ENCODE assay signal across 13 mouse cellular contexts in genomic region chr10:21529098-21529749, GRCm38 (mm10).
DNase-seq lines count a peak whose midpoint lies in the region; ATAC-seq and TF ChIP-seq lines count a peak whose summit lies in the region.
"Had no signal": no experiment of that assay in that cellular context is flagged by ENCODE, and none has a peak within 500 bp of the region (broad histone marks: within the 10 kb centered on the region; RNA-seq: fewer than 3 reads in every experiment).

No protein-coding gene starts in this region.

- H3K4me3 ChIP-seq in thymus, adult 2 months (ENCODE audit: control insufficient read depth, insufficient read depth, low read length), result no peak overlapping the region
- H3K4me3 ChIP-seq: hindbrain, embryonic 15.5 days; megakaryocyte, embryonic 14.5 days; myocyte had no signal

- no peaks in the 10 kb centered on the region for H3K36me3 ChIP-seq in thymus, adult 2 months (ENCODE audit: control insufficient read depth, insufficient read depth, low read length)
- H3K36me3 ChIP-seq: hindbrain, embryonic 15.5 days had no signal

- H3K27ac ChIP-seq in thymus, adult 2 months (ENCODE audit: control insufficient read depth, insufficient read depth, low read length), result no peak overlapping the region
- H3K27ac ChIP-seq: hindbrain, embryonic 15.5 days; liver, embryonic 14.5 days had no signal

- no peak for TF ChIP-seq POLR2A in thymus, adult 2 months (IDR thresholded peaks at IDR 0.05; ENCODE audit: control insufficient read depth, extremely low read depth, insufficient read depth, low read length, poor library complexity)

- WGBS in thymus, adult 2 months, result 81% methylated on average over 10 of the region's 10 CpGs

- intact Hi-C loops in gastrocnemius, postnatal 14 days (cut with DNase I; ENCODE audit: low total_unique reads), result no loop called here

- 0 out of 2 replicates have a peak, but pooled peaks cover 3% of the 10 kb centered on the region for H3K4me1 ChIP-seq in thymus, adult 2 months (replicated peaks; ENCODE audit: control insufficient read depth, insufficient read depth, low read length)
- H3K4me1 ChIP-seq: hindbrain, embryonic 15.5 days; megakaryocyte, embryonic 14.5 days had no signal

- DNase-seq in kidney, postnatal 10 days, result peak; percentile 27
- DNase-seq in kidney, postnatal 36 days, result no peak
- DNase-seq in ES-CJ7 (ENCODE audit: low read depth, low spot score), result peak; percentile 29
- DNase-seq in thymus, adult 2 months, result peak; percentile 58
- no peak for DNase-seq in gastrocnemius, postnatal 14 days
- no peak for DNase-seq in layer of hippocampus, adult 8-10 months (ENCODE audit: low spot score in 2 of 2)
- DNase-seq: adrenal gland, adult 8-10 months; embryo, embryonic 11 days had no signal

- ATAC-seq in CD4-positive, CD25-positive, alpha-beta regulatory T cell, adult 4 months, result peak; percentile 79

- no peak for TF ChIP-seq CTCF in thymus, adult 2 months (IDR thresholded peaks at IDR 0.05; ENCODE audit: borderline replicate concordance, control insufficient read depth, extremely low read depth, insufficient read depth, low read length, poor library complexity)

- no peaks in the 10 kb centered on the region for H3K27me3 ChIP-seq in thymus, adult 2 months (ENCODE audit: control insufficient read depth, insufficient read depth, low read length)
- H3K27me3 ChIP-seq: hindbrain, embryonic 15.5 days had no signal

Comparison
In these comparisons a context has a peak if more than half of its experiments do, and no peak if none do; other contexts are left out.
1. DNase-seq: peak in kidney, postnatal 10 days (single experiment), ES-CJ7 (single experiment) and thymus, adult 2 months (single experiment); none in kidney, postnatal 36 days (0 of 2), gastrocnemius, postnatal 14 days (single experiment) and layer of hippocampus, adult 8-10 months (0 of 2).